Mouse (Mus musculus) heart, embryonic 11.5 days (tissue): ENCODE data around the gene Dnajc22. TPM values are rescaled to one million over a fixed set of nuclear protein-coding genes. Genes with fewer than 3 reads are reported as not detected.
A peak's percentile ranks its signal among the peaks of the same experiment; 100 is the strongest.

ENCODE experiments used
- ATAC-seq: fragments of 200-750 bp; cut with Nextera tagmentation; replicated peaks from 2 replicates; pipeline ENCODE4 v1.8.0; 2017; ENCODE audit warnings: moderate library complexity; ENCODE audit not compliant: insufficient number of reproducible peaks, low FRiP score, low TSS enrichment
- H3K27ac ChIP-seq: fragments of 300-500 bp; sonication (generic); 2 replicates; pipeline ENCODE4 v1.5.1; 2014; ENCODE audit warnings: mild to moderate bottlenecking, low read depth, low read length
- H3K27me3 ChIP-seq: fragments of 300-500 bp; sonication (generic); 2 replicates; pipeline ENCODE4 v1.6.1; 2014; ENCODE audit warnings: mild to moderate bottlenecking, low read length, mixed read lengths; ENCODE audit not compliant: control insufficient read depth, insufficient read depth
- H3K36me3 ChIP-seq: fragments of 300-500 bp; sonication (generic); 2 replicates; pipeline ENCODE4 v1.6.1; 2014; ENCODE audit warnings: mild to moderate bottlenecking, low read length, moderate library complexity, mixed read lengths; ENCODE audit not compliant: control insufficient read depth, insufficient read depth
- H3K4me1 ChIP-seq: fragments of 300-500 bp; sonication (generic); 2 replicates; pipeline ENCODE4 v1.6.1; 2014; ENCODE audit warnings: low read length; ENCODE audit not compliant: control insufficient read depth, insufficient read depth
- H3K4me2 ChIP-seq: fragments of 300-500 bp; sonication (generic); 2 replicates; pipeline ENCODE4 v1.6.1; 2014; ENCODE audit warnings: mild to moderate bottlenecking, moderate library complexity
- H3K4me3 ChIP-seq: fragments of 300-500 bp; sonication (generic); 2 replicates; pipeline ENCODE4 v1.5.1; 2014; ENCODE audit warnings: low read depth, low read length
- H3K9ac ChIP-seq: fragments of 300-500 bp; sonication (generic); 2 replicates; pipeline ENCODE4 v1.6.1; 2014; ENCODE audit warnings: mild to moderate bottlenecking, low read depth, low read length, moderate library complexity
- H3K9me3 ChIP-seq: fragments of 300-500 bp; sonication (generic); replicated peaks from 2 replicates; pipeline ENCODE4 v1.6.1; 2016; ENCODE audit warnings: low read length; ENCODE audit not compliant: control insufficient read depth
- WGBS: fragments of 180-500 bp; shearing (Covaris S2); extraction: QIAGEN DNeasy Blood & Tissue Kit; methylation state at CpG from one replicate; pipeline ENCODE4 v1.1.7; 2014; ENCODE audit not compliant: insufficient replicate concordance; 5-methylcytosine and 5-hydroxymethylcytosine counted together
- polyA plus RNA-seq: library from polyadenylated mRNA; unstranded; fragments of >200 nt; fragmentation: Nextera tagmentation; extraction: Ambion mirVana; gene quantifications from 2 replicates; pipeline ENCODE4 v1.2.1, GENCODE M21; 2014

Gene Dnajc22
- polyA plus RNA-seq, 1 experiment from 2014 or later: 1.7 TPM

DNA sequence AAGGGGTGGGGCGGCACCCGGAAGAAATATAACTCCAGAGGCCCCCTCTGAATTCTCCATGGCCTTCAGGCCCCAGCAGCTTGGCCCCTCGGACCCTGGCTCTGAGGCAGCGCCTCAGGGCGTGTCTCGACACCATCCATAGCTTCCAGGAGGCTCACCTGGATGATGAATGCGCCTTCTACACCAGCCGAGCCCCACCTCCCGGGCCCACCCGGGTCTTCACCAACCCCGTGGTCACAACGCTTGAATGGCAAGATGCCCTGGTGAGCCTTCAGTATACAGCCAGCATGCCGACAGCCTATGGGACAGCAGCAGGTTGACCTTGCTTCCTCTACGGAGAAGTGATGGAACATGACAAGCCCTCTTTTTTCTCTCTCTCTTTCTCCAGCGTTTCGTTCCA, 10.1 kb upstream of the Dnajc22 start:
- Histone ChIP-seq H3K4me1 (peaks cover 15% of the 10 kb centered on the region; the same call in 1 of the 2 replicates), H3K36me3 (peaks cover 8% of the 10 kb centered on the region), H3K27ac (no peak overlapping the region), H3K4me3 (no peak overlapping the region), H3K4me2 (no peak overlapping the region), H3K27me3 (peaks cover 48% of the 10 kb centered on the region), H3K9ac (no peak overlapping the region), H3K9me3 (no peaks in the 10 kb centered on the region)
- 91% methylated on average over 16 of the region's 16 CpGs for WGBS
- ATAC-seq: no peak

GRCm38 (mm10) chr15:99083258-99083657, 9.7 kb upstream of the Dnajc22 start:
- Histone ChIP-seq H3K9me3 (no peaks in the 10 kb centered on the region), H3K36me3 (peaks cover 6% of the 10 kb centered on the region), H3K9ac (no peak overlapping the region), H3K27me3 (peaks cover 52% of the 10 kb centered on the region), H3K27ac (no peak overlapping the region), H3K4me1 (peaks cover 15% of the 10 kb centered on the region; the same call in 1 of the 2 replicates), H3K4me3 (no peak overlapping the region), H3K4me2 (no peak overlapping the region)
- WGBS: 66% methylated on average over 9 of the region's 9 CpGs
- no peak for ATAC-seq

GRCm38 (mm10) chr15:99083867-99084557, 9.0 kb upstream of the Dnajc22 start:
- no peak overlapping the region for H3K9ac ChIP-seq
- H3K4me3 ChIP-seq: peak overlapping the region; percentile 22
- no peaks in the 10 kb centered on the region for H3K9me3 ChIP-seq
- H3K4me1 ChIP-seq: peaks cover 18% of the 10 kb centered on the region
- H3K27ac ChIP-seq: no peak overlapping the region
- peak overlapping the region; percentile 47 for H3K4me2 ChIP-seq
- ATAC-seq: no peak
- H3K36me3 ChIP-seq: peaks cover 6% of the 10 kb centered on the region
- peaks cover 59% of the 10 kb centered on the region for H3K27me3 ChIP-seq
- 6% methylated on average over 11 of the region's 11 CpGs for WGBS

- 7% methylated on average over 19 of the region's 19 CpGs for WGBS
- ATAC-seq: no peak
- peaks cover 65% of the 10 kb centered on the region for H3K27me3 ChIP-seq
- peaks cover 6% of the 10 kb centered on the region for H3K36me3 ChIP-seq
- H3K4me3 ChIP-seq: peak overlapping the region; percentile 22; the same call in 1 of the 2 replicates
- H3K4me1 ChIP-seq: peaks cover 19% of the 10 kb centered on the region
- no peak overlapping the region for H3K27ac ChIP-seq
- no peaks in the 10 kb centered on the region for H3K9me3 ChIP-seq
- no peak overlapping the region for H3K9ac ChIP-seq
- peak overlapping the region; percentile 47 for H3K4me2 ChIP-seq
These were observed 8.4 kb upstream of the Dnajc22 start for GRCm38 (mm10) chr15:99084618-99085017.

DNA sequence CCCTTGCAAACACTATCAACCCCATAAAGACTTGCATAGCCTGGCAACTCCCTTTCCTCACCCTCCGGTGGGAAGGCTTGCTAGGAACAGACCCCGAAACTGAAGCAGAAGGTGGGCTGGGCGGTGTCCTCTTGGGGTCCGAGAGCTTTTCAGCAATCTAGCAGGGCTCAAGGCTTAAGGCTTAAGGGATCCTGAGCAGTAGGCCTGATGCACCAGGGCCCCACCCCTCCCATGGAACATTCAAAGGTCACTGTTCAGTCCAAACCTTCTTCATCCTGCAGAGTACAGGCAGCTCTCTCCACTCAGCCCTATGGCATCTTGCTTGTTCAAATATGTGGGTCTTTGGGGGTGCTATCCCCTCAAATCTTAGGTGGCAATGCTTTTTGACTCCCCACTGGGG, 7.0 kb upstream of the Dnajc22 start:
- no peak overlapping the region for H3K4me3 ChIP-seq
- H3K36me3 ChIP-seq: peaks cover 6% of the 10 kb centered on the region; the same call in 1 of the 2 replicates
- H3K4me1 ChIP-seq: peaks cover 19% of the 10 kb centered on the region
- peaks cover 79% of the 10 kb centered on the region for H3K27me3 ChIP-seq
- H3K4me2 ChIP-seq: no peak overlapping the region
- H3K27ac ChIP-seq: no peak overlapping the region
- ATAC-seq: no peak
- H3K9me3 ChIP-seq: no peaks in the 10 kb centered on the region
- 67% methylated on average over 4 of the region's 4 CpGs for WGBS
- H3K9ac ChIP-seq: no peak overlapping the region

DNA sequence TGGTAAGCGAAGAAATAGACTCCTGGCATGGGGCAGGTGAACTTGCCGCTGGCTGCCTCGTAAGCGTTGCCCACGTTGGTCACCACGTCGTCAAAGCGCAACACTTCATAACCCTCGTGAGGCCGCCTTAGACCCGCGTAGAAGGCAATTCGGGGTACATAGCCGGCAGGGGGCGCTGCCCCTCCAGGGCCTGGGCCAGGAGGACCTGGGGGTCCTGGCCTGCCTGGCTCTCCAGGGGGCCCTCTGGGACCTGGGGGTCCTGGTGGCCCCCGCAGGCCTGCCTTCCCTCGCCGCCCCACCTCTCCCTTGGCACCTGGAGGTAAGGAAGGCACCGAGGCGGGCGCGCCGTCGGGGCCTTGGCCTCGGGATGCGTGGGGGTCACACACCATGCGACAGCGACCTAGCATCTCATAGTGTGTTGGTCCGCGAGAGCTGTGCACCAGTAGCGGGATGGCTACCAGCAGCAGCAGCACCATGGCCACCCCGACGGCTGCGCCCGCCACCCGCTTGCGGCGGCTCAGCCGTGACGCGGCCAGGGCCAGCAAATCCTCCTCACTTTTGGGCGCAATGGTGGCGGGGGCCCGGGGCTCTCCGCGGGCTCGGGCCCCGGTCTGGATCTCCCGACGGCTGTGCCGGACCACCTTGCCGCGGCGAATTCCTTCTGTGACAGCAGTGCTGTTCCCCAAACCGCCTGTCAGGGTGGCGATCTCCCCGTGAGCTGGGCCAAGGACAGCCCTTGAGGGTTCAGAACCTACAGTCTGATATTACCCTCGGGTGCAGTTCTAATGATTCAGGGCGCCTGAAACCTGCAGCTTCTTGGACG, 5.5 kb upstream of the Dnajc22 start, which contains the start of gene C1ql4:
Gene C1ql4 (minus strand): TSS at position 565 of the 823 bp plus-strand sequence.
- Histone ChIP-seq H3K4me1 (peaks cover 19% of the 10 kb centered on the region), H3K4me2 (peak within 1 kb of the TSS; percentile 62), H3K9ac (0 out of 2 replicates have a peak within 1 kb of the TSS, but pooled peaks have one; percentile 34), H3K9me3 (no peaks in the 10 kb centered on the region), H3K27ac (no peak within 1 kb of the TSS), H3K4me3 (peak within 1 kb of the TSS; percentile 36), H3K27me3 (peaks cover 92% of the 10 kb centered on the region), H3K36me3 (peaks cover 3% of the 10 kb centered on the region; the same call in 1 of the 2 replicates)
- ATAC-seq: no peak
- WGBS: 8% methylated on average over 60 of the region's 60 CpGs

DNA sequence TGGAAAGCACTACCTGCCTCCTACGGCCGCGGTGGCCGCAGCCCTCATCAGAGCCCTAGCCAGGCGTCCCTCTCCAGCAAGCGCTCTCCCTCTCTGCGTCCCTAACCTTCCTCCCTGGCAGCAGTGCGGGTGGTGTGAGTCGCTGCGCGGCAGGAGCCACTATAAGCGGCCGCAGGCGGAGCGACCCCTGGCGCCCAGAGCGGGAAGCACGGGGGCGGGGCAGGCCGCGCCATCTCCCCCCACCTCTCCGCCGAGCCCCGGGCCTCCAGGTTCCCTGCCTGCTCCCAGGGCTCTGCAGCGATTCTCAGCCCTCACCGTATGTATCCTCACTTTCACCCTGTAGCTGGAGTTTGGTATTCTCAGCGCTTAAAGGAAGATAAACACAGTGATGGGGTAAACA, 4.7 kb upstream of the Dnajc22 start:
- Histone ChIP-seq H3K27ac (no peak overlapping the region), H3K4me1 (peaks cover 19% of the 10 kb centered on the region), H3K9me3 (no peaks in the 10 kb centered on the region), H3K27me3 (peaks cover 97% of the 10 kb centered on the region), H3K4me3 (peak overlapping the region; percentile 36), H3K36me3 (no peaks in the 10 kb centered on the region), H3K4me2 (peak overlapping the region; percentile 62), H3K9ac (0 out of 2 replicates have a peak overlapping the region, but pooled peaks have one; percentile 34)
- under 1% methylated on average over 27 of the region's 27 CpGs for WGBS
- peak; percentile 51; the same call in 1 of the 2 replicates for ATAC-seq

GRCm38 (mm10) chr15:99089069-99089468, 3.9 kb upstream of the Dnajc22 start:
- Histone ChIP-seq H3K4me3 (peak overlapping the region; percentile 27), H3K4me1 (peaks cover 18% of the 10 kb centered on the region), H3K27me3 (peaks cover 97% of the 10 kb centered on the region), H3K36me3 (no peaks in the 10 kb centered on the region), H3K4me2 (peak overlapping the region; percentile 62), H3K9me3 (no peaks in the 10 kb centered on the region), H3K27ac (no peak overlapping the region), H3K9ac (no peak overlapping the region)
- 11% methylated on average over 14 of the region's 14 CpGs for whole genome bisulfite sequencing
- no peak for ATAC-seq
